Mouse (Mus musculus) testis, adult 2 months (tissue): ENCODE measurements around the gene Sacm1l.

Experiments used
- CTCF ChIP-seq: fragments of 200-500 bp; IDR thresholded peaks from 2 replicates; pipeline ENCODE4 v1.5.1; 2012; ENCODE audit warnings: low read depth, mild to moderate bottlenecking, inconsistent platforms, low read length, moderate library complexity; ENCODE audit not compliant: control insufficient read depth, insufficient read depth, insufficient replicate concordance
- POLR2A ChIP-seq: fragments of 200-500 bp; IDR thresholded peaks from 2 replicates; pipeline ENCODE4 v1.6.1; 2012; ENCODE audit warnings: low read depth, mild to moderate bottlenecking, inconsistent platforms, low read length, moderate library complexity; ENCODE audit not compliant: control insufficient read depth

DNA sequence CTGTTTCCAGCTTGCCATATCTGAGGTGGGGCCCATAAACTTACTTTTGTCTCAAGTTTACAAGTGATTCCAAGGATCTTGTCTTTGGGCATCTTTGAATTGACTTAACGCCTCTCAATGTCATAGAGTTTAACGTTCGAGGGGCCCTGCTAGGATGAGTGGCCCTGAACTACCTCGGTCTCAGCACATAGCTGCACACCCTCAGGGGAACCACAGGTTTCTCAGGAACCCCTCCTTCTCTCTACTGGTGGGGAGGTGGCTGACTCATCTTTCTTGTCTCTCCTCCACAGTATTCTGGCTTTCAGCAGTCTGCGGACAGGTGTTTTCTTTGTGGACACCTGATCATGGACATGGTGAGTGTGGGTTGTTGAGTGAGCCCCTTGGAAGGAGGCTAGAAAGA lies 18.6 kb upstream of the Sacm1l start:
- TF ChIP-seq POLR2A (no peak), CTCF (no peak)
